Mouse (Mus musculus): ENCODE results near the gene Cfap77. TPM values are rescaled to one million over a fixed set of nuclear protein-coding genes. Genes with fewer than 3 reads are reported as not detected.

Cfap77 gene
- total RNA-seq, 2 experiments from 2014 or later: 0.26 to 0.27 TPM

DNA sequence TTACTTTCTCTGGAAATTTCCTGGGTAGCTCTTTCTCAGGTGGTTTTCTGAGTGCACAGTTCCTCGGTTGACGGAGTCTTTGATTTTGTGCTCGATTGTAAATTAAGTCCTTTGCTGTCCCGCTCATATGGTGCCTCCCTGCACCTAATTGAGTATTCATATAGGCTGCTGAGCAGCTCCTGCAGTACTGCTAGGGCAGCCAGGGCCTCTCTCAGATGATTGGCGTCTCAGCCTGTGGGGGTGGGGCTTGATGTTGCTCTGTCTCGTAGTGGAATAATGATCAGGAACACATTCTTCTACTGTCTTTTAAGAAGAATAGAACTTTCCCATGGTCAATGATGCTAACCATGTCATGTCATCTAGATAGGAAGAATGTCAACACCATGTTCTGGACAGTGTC lies 109.5 kb downstream of the Cfap77 start:
- no peak for DNase-seq (ENCODE audit: low spot score in 2 of 2)

DNA sequence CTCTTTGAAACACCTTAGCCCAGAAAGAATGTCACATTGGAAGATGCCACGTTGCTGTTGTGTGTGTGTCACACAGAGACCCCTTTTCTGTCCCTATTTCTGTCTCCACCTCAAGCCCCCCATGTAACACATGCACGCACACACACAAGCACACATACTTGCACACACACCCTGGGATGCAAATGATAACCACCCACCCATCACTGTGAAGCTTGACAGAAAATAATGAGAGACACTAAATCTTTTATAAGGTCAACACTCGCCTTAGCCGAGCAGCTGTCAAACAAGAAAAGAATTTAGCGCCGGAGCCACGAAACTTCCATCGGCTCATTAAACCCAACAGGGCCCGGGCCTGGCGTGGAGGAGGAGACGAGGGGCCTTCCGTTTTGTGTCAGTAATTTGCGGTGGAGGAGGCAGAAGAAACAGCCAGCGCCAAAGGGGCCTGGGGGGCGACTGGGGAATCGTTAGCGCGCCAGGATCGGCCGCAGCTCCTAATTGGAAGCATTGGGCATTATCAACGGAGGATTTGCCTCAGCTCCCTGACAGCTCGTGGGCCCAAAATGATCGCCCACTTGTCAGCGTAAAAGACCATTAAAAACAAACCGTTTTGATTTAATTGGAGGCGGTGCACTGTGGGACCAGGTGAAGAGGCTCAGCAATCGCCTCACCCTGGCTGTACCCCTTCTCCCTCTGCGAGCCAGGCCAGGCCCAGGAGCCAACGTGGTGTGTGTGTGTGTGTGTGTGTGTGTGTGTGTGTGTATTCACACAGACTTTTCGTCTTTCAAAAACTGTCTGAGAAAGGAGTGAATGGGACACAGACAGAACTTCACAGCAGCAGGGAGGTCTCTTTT lies 111.0 kb downstream of the Cfap77 start:
- no peak for DNase-seq (ENCODE audit: low spot score in 2 of 2)

DNA sequence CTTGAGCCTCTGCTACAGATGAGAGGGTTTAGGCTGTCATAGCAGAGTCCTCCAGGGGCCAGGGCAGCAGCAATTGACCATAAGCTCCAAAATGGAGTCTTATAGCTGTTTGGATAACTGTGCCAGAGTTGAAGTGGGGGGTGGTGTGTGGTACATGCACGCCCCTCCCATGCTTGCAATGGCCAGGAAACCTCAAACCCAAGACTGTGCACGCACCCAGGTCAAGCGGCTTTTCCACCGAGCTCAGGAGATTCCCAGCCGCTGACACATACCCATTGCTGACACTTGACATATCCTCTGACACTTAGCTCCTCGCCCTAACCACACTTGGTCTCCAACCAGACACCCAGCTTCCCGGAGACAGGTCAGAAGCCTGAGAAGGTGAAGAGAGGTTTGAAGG lies 115.9 kb downstream of the Cfap77 start:
- no peak for DNase-seq (ENCODE audit: low spot score in 2 of 2)

DNA sequence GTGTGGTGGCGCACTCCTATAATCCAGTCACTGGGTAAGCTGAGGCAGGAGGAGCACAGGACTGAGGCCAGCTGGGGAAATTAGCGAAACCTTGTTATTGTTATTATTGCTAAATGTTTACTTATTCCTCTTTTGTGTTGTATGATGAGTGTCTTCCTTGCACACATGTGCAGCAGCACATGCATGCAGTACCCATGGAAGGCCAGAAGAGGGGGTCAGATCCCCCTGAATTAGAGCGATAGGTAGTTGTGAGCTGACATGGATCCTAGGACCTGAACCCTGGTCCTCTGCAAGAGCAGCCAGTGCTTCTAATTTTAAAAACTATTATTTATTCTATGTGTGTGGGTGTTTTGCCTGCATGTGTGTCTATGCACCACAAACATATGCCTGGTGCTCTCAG lies 124.3 kb downstream of the Cfap77 start:
- no peak for DNase-seq (ENCODE audit: low spot score in 2 of 2)

DNA sequence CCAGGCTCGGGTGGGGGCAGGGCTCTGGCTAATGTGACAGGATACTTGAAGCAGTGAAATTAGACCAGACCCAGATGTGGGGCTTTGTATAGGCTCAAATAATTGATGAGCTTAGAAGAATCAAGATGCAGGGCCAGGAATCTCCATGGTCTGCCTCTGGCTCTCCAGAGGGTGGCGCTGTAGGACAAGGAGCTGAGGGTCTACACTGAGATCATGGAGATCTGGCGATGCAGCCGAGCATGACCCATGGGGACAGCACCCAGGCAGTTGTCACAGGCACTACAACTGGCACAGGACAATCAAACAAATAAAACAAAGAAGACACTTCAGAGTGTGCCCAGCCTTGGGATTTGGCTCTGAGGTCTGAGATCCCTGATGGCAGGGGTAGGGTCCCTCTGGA lies 131.0 kb downstream of the Cfap77 start:
- DNase-seq (ENCODE audit: low spot score in 2 of 2): peak; percentile 60 to 76

DNA sequence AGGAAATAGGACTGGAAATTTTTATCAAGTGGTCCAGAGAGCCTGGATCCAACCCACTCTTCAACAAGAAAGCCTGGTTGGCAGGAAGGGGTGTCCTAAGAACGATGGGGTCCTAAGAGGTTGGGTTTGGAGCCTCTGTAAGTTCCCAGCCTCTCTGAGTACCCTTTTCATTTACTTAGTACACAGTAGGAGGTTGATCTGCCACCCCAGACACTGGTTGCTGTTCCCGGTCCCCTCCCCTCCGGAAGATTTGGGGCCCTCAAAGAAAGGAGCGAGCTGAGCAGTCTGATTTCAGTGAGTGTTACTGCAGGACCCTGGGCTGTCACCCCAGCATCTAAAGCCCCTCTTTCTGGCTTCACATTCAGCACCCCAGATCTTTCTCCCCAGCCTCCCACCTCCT lies 135.9 kb downstream of the Cfap77 start:
- DNase-seq (ENCODE audit: low spot score in 2 of 2): no peak

DNA sequence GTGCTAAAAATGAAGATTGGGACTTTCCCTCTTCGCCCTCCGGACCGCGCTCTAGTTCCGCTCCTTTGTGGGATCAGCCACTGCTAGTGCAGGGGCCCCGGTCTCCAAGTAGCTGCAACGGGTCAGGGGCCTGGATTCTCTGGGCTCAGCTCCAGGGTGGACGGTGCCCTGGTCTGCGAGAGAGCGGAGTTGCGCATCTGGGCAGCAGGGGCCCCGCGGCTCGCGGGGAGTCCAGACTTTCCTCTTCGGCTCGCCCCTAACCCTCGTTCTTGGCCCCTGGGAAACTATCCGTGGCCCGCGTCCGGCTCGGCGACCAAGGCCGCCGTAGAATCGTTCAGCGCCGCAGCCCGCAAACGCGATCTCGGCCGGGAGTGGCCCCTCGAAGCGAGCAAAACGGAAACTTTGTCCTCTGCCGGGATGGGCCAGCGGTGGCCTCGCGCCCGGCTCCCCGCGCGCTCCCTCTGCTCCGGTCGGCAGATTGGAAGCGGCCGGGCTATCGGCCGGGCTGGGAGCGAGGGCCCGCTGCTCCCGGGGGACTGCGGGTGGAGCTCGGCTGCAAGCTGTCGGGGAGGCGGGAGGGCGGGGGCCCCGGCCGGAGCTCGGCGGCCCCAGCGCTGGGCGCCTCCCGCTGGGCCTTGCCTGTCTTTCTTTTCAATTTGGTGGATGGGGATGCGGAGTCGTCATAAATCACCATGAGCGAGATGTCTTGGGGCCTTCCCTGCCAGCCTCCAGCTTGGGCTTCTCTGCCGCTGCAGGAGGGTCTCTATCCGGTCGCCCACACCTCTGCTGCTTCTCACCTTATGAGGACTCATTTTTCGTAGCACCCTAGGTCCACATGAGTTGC lies 137.1 kb downstream of the Cfap77 start:
- DNase-seq (ENCODE audit: low spot score in 2 of 2): no peak

DNA sequence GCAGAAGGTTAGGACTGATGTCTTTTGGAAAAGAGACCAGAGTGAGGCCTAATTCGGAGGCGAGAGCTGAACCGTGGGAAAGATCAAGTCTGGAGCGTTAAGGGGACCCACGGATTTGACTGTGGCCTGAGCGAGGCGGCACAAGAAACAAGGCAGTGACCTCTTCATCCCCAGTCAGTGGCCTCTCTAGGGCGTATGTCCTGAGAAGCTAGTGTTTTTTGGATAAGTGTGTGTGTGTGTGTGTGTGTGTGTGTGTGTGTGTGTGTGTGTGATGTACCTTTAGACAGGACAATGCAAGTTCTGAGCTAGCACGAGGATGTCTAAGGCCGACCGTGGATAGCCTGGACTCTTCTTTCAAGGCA lies 137.7 kb downstream of the Cfap77 start:
- no peak for DNase-seq (ENCODE audit: low spot score in 2 of 2)

- no peak for DNase-seq (ENCODE audit: low spot score in 2 of 2)
Measured at GRCm38 (mm10) chr2:28916513-28916865, 138.4 kb downstream of the Cfap77 start, which contains the start of gene Barhl1. TSS of gene Barhl1 (minus strand) at chr2:28916668.

DNA sequence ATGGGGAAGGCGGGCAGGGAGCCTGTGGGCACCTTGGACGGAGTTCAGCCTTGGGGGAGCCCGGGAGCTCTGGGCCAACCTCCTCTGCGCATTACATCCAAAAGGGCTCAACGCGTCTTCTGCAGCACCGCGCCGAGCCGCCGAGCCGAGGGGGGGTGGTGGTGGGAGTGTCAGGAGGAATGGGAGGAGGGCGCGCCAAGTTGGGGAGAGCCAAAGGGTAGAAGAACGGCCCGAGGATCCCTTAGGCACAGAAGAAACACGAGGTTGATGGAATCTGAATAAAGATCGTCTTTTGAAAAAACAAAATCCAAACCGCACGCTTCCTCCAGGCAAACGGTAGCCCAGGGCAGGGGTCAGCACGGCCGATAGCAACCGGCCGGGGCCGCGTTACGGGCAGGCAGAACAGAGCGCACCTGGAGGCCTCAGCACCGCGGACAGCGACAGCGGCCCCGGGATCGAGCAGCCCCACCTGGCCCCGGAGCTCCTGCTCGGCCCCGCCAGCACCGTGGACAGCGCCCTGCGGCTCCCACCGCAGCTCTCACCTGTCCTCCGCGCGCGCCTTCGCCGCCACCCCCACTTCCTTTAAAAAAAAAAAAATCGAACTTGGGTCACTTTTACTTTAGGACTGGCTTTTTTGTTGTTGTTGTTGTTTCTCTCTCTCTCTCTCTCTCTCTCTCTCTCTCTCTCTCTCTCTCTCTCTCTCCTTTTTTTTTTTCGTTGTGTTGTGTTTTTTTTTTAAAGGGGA lies 138.9 kb downstream of the Cfap77 start:
- DNase-seq (ENCODE audit: low spot score in 2 of 2): no peak

DNA sequence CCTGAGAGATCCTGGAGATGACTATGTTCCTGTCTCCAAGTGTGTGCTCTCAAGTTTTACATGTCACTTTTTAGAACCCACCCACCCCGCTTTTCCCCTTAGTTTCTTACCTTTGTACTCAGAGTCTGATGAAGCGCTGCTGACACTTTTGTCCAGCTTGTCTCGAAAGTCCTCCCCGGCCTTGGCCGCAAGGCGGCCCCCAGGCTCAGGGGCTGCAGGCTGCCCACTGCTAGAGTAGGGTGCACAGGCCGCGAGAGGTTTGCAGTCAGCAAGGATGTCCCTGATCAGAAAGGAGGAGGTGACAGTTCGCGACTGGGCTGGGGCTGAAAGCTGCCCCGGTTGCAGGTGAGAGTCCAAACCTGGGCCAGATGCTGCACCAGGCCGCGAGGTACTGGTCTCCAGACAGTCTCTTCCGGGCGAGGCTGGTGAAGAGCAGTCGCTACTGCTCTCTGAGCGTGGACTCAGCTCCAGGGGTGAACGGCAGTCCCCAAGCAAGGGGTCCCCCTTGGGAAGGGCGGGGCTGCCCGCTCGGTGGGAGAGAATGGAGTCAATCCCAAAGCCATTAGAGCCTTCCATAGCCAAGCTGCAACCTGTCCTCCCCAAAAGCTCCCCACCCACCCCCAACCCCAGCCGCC lies 139.6 kb downstream of the Cfap77 start:
- no peak for DNase-seq (ENCODE audit: low spot score in 2 of 2)

DNA sequence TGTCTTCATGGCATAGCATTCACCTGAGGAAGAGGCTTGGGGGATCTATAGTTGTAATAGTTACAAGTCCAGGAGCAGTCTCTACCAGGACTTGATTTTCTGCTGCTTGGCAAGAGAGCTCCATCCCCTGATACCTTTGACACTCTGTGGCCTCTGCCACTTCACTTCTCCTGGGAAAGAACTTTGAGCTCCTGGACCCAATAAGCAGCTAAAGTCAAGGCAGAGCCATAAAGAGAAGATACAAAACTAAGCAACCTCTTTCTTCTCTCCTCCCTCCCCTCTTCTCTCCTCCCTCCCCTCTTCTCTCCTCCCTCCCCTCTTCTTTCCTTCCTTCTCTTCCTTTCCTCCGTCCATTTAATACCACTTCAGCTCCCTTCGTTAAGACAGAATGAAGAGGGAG lies 140.7 kb downstream of the Cfap77 start:
- DNase-seq (ENCODE audit: low spot score in 2 of 2): no peak

DNA sequence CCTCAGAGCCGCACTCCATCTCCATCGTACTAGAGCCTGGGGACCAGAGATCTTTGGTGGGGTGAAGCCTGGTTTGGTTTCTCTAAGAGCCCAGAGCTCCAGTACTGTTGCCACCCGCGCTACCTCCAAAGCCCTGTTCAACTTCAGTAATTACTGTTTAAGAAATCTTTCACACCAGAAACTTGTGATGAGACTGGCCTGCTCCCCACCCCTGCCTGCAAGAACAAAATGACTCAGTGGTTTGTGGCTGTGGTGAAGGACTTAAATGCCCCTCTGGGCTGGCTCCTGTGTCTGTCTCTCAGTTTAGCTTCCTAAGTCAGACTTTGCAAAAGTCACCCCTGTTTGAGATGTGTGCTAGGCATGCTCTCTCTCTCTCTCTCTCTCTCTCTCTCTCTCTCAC lies 141.9 kb downstream of the Cfap77 start:
- no peak for DNase-seq (ENCODE audit: low spot score in 2 of 2)

GRCm38 (mm10) chr2:28912039-28912700 lies 142.7 kb downstream of the Cfap77 start:
- DNase-seq (ENCODE audit: low spot score in 2 of 2): no peak

DNA sequence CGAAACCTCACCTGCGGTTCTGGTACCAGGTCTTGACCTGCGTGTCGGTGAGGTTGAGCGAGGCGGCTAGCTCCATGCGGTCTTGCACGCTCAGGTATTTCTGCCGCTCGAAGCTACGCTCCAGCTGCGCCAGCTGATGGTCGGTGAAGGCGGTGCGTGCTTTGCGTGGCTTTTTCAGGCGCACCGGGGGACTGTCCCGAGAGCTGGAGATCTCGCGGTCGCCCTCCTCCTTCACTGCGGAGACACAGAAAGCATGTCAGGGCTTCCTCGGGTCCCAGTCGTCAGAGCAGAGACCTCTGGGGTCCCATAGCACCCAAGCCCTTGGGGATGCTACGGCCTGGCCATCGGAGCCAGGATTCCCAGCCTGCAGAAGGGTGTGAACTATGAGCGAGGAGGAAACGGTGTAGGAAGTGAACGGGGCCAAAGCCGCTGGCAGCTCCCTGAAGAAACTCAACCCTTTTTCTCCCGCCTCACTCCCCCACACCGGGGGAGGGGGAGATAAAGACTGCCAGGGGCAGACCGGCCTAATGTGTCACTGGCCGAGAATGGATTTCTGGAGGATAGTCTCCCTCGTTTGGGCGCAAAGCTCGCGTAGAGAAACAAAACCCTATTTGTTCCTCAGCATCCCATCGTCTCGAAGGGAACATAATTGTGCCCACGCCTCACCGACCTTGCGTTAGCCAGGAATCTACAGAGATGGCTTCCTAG lies 143.4 kb downstream of the Cfap77 start:
- no peak for DNase-seq (ENCODE audit: low spot score in 2 of 2)

DNA sequence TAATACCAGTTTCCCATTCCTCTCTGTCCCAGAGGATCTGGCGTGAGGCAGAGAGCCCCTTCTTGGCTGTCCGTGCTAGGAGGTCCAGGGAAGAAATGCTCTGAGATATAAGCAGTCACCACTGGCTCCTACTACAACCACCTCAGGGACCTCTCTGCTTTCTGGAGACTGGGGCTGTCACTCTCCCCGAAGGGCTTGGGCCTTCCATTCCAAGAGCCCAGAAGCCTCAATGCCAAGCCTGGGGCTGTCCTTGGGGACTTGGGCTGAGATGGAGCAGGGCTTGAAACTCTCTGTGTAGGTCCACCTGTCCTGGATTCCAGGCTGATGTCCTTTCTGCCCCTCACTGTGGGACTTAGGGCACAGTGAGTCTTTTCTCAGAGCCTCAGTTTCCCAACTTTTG lies 144.0 kb downstream of the Cfap77 start:
- DNase-seq (ENCODE audit: low spot score in 2 of 2): no peak

DNA sequence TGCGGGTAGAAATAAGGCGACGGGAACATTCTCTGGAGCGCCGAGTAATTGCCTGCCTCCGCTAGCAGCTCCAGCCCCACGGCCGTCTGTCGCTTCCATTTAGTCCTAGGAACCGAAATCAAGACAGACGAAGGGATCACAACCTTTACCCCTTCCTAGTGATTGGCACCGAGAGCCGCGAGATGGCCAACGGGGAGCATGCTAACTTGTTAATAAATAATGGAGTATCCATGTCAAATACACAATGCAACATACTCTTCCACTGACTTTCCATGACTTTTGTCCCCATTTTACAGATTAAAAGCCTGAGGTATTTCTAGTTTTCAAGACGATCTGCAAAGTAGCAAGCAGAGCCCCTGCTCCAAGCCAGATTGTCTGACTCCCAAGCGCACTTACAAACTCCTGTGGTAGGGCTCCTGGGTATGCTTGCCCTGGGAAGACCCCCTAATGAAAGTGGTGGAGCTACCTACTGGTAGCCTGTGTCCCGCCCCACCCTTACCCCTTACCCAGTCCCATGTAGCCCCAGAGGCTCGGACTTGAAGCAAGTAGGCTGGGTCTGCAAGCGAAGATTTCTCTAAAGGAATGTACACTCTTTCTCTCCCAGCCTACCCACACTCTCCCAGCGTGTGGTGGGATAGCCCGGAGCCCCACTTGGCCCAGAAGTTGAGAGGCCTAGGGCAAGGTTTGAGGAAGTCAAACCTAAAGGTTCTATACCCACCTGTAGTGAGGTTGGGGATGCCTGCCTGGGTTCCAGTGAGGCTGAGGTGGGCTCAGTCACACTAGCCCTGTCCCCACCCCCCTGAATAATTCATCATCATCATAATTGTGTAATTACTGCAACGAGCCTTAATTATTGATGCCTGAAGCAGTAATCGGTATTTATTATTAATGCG lies 144.8 kb downstream of the Cfap77 start:
- no peak for DNase-seq (ENCODE audit: low spot score in 2 of 2)

DNA sequence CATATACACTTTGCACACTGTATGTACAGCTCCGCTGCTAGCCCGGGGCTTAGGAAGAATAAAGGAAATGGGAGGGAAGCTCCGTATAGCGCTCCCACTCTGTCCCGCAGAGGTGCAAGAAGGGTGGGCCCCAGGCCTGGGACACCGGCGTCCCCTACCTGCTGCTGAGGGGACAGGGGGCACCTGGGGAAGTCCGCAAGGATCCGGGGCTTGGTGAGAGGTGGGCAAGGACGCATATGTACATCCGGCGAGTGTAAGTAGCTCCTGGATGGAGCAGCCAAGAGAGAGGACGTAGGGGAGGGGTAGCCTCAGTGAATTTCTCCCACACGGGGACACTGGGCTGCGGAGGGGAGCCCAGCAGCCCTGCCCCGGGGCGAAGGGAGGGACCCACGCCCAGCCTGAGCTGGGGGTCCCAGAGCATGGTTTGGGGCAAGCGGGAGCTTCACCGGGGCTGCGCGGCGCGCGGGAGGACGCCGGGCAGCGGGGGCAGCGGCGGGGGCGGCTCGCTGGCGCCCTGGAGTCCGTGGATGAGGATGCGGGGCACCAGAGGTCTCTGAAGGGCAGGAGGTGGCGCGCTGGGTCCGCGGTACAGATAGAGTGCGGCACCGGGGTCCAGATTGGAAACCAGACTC lies 145.6 kb downstream of the Cfap77 start:
- no peak for DNase-seq (ENCODE audit: low spot score in 2 of 2)
